Mouse (Mus musculus) hindbrain, embryonic 10.5 days (tissue): ENCODE results near the gene Mdm2. TPM values are rescaled to one million over a fixed set of nuclear protein-coding genes. Genes with fewer than 3 reads are reported as not detected.

ENCODE experiments used
- DNase-seq: peaks from one replicate; pipeline ENCODE4 v3.0.0-alpha.2; 2017; ENCODE audit warnings: low spot score
- H3K27ac ChIP-seq: fragments of 300-500 bp; sonication (generic); 2 replicates; pipeline ENCODE4 v1.5.1; 2016; ENCODE audit warnings: mild to moderate bottlenecking, moderate library complexity
- H3K27me3 ChIP-seq: fragments of 300-500 bp; sonication (generic); 2 replicates; pipeline ENCODE4 v1.6.1; 2016; ENCODE audit warnings: mild to moderate bottlenecking; ENCODE audit not compliant: poor library complexity, insufficient read depth, severe bottlenecking
- H3K36me3 ChIP-seq: fragments of 300-500 bp; sonication (generic); 2 replicates; pipeline ENCODE4 v1.6.1; 2016; ENCODE audit warnings: mild to moderate bottlenecking, moderate library complexity
- H3K4me1 ChIP-seq: fragments of 300-500 bp; sonication (generic); replicated peaks from 2 replicates; pipeline ENCODE4 v1.6.1; 2016; ENCODE audit warnings: mild to moderate bottlenecking
- H3K4me3 ChIP-seq: fragments of 300-500 bp; sonication (generic); 2 replicates; pipeline ENCODE4 v1.5.1; 2016; ENCODE audit warnings: mild to moderate bottlenecking, moderate library complexity
- H3K9me3 ChIP-seq: fragments of 300-500 bp; sonication (generic); 2 replicates; pipeline ENCODE4 v1.6.1; 2016; ENCODE audit warnings: mild to moderate bottlenecking, moderate library complexity
- WGBS: fragments of 180-500 bp; shearing (Covaris S2); methylation state at CpG from one replicate; pipeline ENCODE4 v1.1.7; 2016; 5-methylcytosine and 5-hydroxymethylcytosine counted together
- polyA plus RNA-seq: library from polyadenylated mRNA; unstranded; fragments of >200 nt; fragmentation: Nextera tagmentation; extraction: Ambion mirVana; gene quantifications from 2 replicates; pipeline ENCODE4 v1.2.1, GENCODE M21; 2016

Mdm2 gene
- polyA plus RNA-seq, 1 experiment from 2014 or later: 67.5 TPM

DNA sequence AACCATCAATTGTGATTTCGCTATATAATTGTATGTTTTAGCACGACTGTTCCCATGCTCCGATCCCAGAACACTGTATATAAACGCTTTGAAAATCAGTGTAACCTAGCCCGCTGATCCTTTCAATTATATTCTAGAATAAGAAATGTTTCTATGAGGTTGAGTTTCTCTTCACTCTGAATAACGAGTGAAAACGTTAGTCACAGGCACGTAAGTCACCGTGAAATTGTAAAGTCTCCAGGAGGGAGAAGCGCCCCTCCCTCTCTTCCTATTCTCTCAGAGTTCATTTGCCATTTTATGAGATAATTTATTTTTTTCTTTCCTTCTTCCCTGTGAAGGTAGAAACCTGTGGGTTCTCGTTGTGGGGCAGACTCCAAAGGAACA, 51.1 kb downstream of the Mdm2 start:
- H3K9me3 ChIP-seq: no peaks in the 10 kb centered on the region
- 67% methylated on average over 11 of the region's 11 CpGs for WGBS
- no peaks in the 10 kb centered on the region for H3K27me3 ChIP-seq
- no peak for DNase-seq
- H3K27ac ChIP-seq: no peak overlapping the region
- no peaks in the 10 kb centered on the region for H3K36me3 ChIP-seq
- H3K4me3 ChIP-seq: no peak overlapping the region
- peaks cover 17% of the 10 kb centered on the region for H3K4me1 ChIP-seq

DNA sequence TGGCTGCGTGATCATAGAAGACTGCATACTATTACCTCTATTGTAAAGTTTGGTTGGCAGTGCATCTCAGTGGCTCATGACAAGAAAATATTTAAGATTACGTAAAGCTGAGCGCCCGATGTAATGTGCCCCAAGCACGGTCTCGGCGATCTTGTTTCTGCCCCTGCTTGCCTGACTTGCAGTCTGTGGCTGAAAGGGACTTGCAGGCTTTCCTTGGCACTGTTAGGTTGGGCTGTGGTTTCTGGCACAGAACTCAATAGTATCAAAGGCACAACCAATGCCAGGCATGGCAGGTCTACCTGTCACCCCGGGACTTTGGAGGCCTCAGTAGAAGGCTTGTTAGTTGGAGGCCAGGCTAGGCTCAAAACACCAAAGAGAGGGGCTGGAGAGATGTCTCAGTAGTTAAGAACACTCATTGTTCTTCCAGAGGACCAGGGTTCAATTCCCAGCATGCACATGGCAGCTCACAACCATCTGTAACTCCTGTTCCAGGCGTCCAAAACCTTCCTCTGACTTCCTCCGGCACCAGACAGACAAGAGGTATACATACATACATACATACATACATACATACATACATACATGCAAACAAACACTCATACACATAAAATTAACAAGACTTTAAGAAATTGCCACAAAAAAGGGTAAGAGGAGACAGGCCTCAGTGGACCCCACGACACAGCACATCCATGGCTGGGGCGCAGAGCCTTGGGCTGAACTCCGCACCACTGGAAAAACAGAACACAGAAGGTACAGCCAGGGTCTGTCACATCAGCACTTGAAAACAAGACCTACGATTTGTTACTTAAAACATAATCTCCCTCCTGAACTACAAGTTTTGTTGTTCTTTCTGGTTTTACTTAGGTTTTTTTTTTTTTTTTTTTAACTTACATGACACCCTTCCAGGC, 51.8 kb downstream of the Mdm2 start:
- Histone ChIP-seq H3K27ac (no peak overlapping the region), H3K4me1 (peaks cover 13% of the 10 kb centered on the region), H3K9me3 (no peaks in the 10 kb centered on the region), H3K27me3 (no peaks in the 10 kb centered on the region), H3K4me3 (no peak overlapping the region), H3K36me3 (no peaks in the 10 kb centered on the region)
- no peak for DNase-seq
- 91% methylated on average over 14 of the region's 14 CpGs for WGBS

DNA sequence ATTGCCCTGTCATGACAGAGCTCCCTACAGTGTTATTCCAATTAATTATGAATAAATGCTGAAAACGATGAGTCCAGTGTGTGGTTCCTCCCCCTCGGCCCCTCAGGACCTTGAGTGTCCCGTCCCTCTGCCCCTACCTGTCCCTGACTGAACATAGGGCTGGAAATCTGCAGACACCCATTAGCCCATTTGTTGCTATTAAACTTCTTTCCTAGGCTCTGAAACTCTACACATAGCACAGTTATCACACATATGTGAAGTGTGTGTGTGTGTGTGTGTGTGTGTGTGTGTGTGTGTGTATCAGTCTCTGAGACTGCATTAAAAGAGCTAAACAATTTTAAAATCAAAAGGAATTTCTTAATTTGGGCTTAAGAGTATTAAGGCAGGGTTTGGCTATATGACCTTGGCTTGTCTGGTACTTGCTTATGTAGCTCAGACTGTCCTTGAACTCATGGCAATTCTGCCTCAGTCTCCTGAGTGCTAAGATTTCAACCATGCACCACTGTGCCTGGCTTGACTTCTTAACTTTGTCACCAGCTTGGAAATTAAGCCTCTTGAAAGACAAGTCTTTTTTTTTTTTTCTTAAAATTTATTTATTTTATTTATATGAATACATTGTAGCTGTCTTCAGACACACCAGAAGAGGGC, 52.8 kb downstream of the Mdm2 start:
- H3K27me3 ChIP-seq: no peaks in the 10 kb centered on the region
- H3K4me1 ChIP-seq: peaks cover 6% of the 10 kb centered on the region; the same call in 1 of the 2 replicates
- H3K9me3 ChIP-seq: no peaks in the 10 kb centered on the region
- H3K36me3 ChIP-seq: no peaks in the 10 kb centered on the region
- H3K27ac ChIP-seq: no peak overlapping the region
- no peak for DNase-seq
- no peak overlapping the region for H3K4me3 ChIP-seq
- 84% methylated on average over 3 of the region's 3 CpGs for WGBS

DNA sequence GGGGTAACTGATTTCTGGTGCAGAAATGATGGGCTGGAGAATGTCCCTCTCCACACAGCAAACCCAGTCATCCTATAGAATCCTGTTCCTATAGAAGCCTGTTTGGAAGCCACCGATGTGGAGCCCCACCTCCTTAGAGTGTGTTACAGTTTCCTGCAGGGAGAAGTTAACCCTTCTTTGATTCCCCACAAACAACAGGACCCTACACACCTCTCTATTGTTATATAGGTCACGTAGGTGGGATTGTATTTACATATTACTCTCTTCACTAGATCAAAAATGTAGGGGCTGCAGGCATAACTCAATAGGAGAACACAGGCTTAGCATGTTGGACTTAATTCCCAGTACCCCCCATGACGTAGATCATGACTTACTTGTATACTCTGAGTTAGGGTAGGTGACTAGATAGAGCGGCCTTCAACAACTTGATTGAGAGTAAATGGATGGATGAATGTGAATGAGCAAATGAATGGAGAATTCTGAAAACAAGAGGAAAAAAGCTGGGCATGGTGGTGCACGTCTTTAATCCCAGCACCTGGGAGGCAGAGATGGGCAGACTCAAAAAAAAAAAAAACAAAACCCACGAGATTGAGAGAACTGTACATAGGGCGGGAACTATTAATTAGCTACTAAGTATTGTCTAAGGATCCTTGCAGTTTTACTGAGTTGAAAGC, 53.4 kb downstream of the Mdm2 start:
- DNase-seq: no peak
- 80% methylated on average over 7 of the region's 7 CpGs for WGBS
- Histone ChIP-seq H3K27me3 (no peaks in the 10 kb centered on the region), H3K4me1 (peaks cover 6% of the 10 kb centered on the region; the same call in 1 of the 2 replicates), H3K9me3 (no peaks in the 10 kb centered on the region), H3K4me3 (no peak overlapping the region), H3K27ac (no peak overlapping the region), H3K36me3 (no peaks in the 10 kb centered on the region)

DNA sequence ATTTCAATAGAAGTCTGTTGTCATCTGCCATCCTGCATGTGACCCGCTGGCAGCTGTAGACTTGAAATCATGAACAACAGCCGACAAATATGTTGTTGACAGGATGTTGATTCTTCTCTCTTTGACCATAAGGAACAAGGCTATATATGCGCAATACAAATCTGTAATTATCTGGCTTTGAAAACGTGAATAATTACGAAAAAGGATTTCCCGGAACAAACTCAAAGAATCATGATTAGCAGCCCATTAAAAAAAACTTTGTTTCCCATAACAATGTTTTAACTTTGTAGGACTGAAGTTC, 53.9 kb downstream of the Mdm2 start:
- 92% methylated on average over 6 of the region's 6 CpGs for WGBS
- no peaks in the 10 kb centered on the region for H3K36me3 ChIP-seq

DNA sequence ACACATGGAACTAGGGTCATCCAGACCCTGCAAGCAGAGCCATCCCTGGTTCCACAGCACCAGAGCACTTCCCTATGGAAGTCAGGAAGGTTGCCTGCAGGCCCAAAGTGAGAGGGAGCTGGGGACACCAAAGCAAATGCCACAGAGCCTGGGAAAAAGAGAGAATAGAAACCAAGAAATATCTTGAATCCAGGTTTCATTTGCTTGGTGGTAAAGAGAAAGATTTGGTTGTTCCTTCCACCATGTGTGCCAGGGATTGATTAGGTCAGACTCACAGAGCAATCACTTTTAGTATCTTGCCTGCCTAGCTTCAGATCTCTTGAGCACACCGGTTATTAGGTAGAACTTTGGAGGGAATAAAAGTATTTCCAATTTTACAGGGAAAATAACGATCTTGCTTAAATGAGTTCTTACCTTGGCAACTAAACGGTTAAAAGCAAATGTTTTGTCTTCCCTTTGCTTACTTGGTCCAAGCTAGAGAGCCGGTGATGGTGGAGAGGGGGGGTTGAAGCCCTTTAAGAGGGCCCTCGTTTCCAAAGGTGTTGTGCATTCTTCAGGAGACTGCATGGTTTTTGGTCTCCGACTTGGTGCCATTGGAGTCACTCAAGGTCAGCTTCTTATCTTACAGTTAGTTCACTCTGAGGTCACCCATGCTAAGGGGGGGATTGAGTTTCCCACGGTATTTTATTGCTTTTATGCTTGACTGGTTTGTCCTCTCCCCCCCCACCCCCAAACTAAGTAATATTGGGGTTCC, 54.5 kb downstream of the Mdm2 start:
- DNase-seq: no peak
- Histone ChIP-seq H3K36me3 (no peaks in the 10 kb centered on the region), H3K27me3 (no peaks in the 10 kb centered on the region), H3K27ac (no peak overlapping the region), H3K4me1 (peaks cover 6% of the 10 kb centered on the region; the same call in 1 of the 2 replicates), H3K9me3 (no peaks in the 10 kb centered on the region), H3K4me3 (no peak overlapping the region)
- 67% methylated on average over 7 of the region's 7 CpGs for WGBS

More for the DNA sequence above, 53.9 kb downstream of the Mdm2 start:
- Histone ChIP-seq H3K27me3 (no peaks in the 10 kb centered on the region), H3K4me3 (no peak overlapping the region), H3K9me3 (no peaks in the 10 kb centered on the region), H3K4me1 (peaks cover 6% of the 10 kb centered on the region; the same call in 1 of the 2 replicates), H3K27ac (no peak overlapping the region)
- DNase-seq: no peak

GRCm38 (mm10) chr10:117655460-117655859, 55.1 kb downstream of the Mdm2 start:
- Histone ChIP-seq H3K27ac (no peak overlapping the region), H3K4me1 (peaks cover 6% of the 10 kb centered on the region; the same call in 1 of the 2 replicates), H3K27me3 (no peaks in the 10 kb centered on the region), H3K9me3 (no peaks in the 10 kb centered on the region), H3K36me3 (no peaks in the 10 kb centered on the region), H3K4me3 (no peak overlapping the region)
- WGBS: 91% methylated on average over 9 of the region's 9 CpGs
- DNase-seq: no peak

DNA sequence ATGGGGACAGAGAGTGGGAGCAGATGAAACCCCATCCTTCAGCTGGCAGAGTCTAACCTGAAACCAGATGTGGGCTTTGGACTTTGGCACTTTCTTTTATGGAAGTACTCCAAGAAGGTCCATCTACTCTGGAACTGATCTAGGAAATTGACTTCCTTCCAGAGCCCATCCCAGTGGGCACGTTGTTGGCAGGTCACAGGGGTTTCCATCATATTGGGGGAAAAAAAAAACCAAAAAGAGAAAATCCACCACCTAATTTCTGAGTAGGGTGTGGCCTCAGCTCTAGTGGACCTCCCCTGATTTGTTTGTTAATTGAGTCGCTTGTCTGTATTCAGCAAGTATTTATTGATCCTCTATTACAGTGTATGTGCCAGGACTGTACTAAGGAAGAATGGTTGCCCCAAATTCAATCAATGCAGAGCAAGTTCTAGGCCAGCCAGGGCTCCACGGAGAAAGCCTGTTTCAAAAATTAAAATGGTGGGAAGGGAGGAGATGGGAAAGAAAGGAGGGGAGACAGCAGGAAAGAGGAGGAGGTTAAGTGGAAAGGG, 55.9 kb downstream of the Mdm2 start:
- no peak overlapping the region for H3K27ac ChIP-seq
- WGBS: 74% methylated on average over 3 of the region's 3 CpGs
- no peaks in the 10 kb centered on the region for H3K36me3 ChIP-seq
- no peak overlapping the region for H3K4me3 ChIP-seq
- H3K27me3 ChIP-seq: no peaks in the 10 kb centered on the region
- peaks cover 2% of the 10 kb centered on the region; the same call in 1 of the 2 replicates for H3K4me1 ChIP-seq
- DNase-seq: no peak
- H3K9me3 ChIP-seq: no peaks in the 10 kb centered on the region

DNA sequence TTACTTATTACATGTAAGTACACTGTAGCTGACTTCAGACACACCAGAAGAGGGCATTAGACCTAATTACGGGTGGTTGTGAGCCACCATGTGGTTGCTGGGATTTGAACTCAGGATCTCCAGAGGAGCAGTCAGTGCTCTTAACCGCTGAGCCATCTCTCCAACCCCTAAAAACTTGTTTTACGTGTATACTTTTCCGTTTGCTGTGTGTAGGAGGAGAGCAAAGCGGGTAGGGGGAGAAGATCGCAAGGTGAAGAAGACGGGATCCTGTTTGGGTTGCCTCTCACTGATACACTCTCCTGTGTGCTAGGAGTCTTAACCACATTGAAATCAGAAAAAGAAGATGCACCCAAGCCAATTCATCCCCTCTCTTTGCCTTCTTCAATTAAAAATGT, 56.8 kb downstream of the Mdm2 start:
- no peaks in the 10 kb centered on the region for H3K36me3 ChIP-seq
- H3K4me1 ChIP-seq: no peaks in the 10 kb centered on the region
- no peaks in the 10 kb centered on the region for H3K27me3 ChIP-seq
- H3K9me3 ChIP-seq: no peaks in the 10 kb centered on the region
- DNase-seq: no peak
- no peak overlapping the region for H3K4me3 ChIP-seq
- 92% methylated on average over 7 of the region's 7 CpGs for WGBS
- no peak overlapping the region for H3K27ac ChIP-seq

GRCm38 (mm10) chr10:117652930-117653778, 57.4 kb downstream of the Mdm2 start:
- Histone ChIP-seq H3K4me1 (no peaks in the 10 kb centered on the region), H3K27ac (no peak overlapping the region), H3K4me3 (no peak overlapping the region), H3K27me3 (no peaks in the 10 kb centered on the region), H3K36me3 (no peaks in the 10 kb centered on the region), H3K9me3 (no peaks in the 10 kb centered on the region)
- WGBS: 88% methylated on average over 8 of the region's 8 CpGs
- no peak for DNase-seq

- no peak for DNase-seq
- Histone ChIP-seq H3K27ac (no peak overlapping the region), H3K9me3 (no peaks in the 10 kb centered on the region), H3K36me3 (no peaks in the 10 kb centered on the region), H3K27me3 (no peaks in the 10 kb centered on the region), H3K4me3 (no peak overlapping the region), H3K4me1 (peaks cover 3% of the 10 kb centered on the region)
- 92% methylated on average over 4 of the region's 4 CpGs for WGBS
Observed at GRCm38 (mm10) chr10:117652378-117652774, 58.2 kb downstream of the Mdm2 start.
